ENCODE assay signal across 23 mouse cellular contexts in the genomic region with DNA sequence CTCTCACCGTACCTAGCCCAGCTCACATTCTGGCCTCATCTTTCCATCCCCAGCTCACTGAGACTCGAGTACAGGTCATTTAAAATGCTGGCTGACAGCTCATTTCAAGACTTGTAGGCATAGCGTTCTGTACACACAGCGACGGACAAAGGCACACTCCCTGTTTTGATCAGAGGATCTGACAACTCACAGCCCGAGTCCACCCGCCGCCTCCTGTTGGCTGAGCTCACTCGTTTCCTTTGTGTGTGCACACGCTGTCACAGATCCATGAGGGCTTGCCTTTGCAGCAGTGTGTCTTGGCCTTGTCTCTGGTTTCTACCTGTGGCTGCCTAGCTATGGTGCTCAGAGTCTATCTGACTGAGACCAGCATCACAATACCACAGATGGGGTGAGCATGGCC.
DNase-seq lines count a peak whose midpoint lies in the region; ATAC-seq and TF ChIP-seq lines count a peak whose summit lies in the region.
"Had no signal": no experiment of that assay in that cellular context is flagged by ENCODE, and none has a peak within 500 bp of the region (broad histone marks: within the 10 kb centered on the region; RNA-seq: fewer than 3 reads in every experiment).

No protein-coding gene starts in this region.

- no peak overlapping the region for H3K4me3 ChIP-seq in forebrain, embryonic 13.5 days
- no peak overlapping the region for H3K4me3 ChIP-seq in forebrain, postnatal 0 days (ENCODE audit: low read depth, low read length)
- no peak overlapping the region for H3K4me3 ChIP-seq in heart, embryonic 10.5 days
- no peak overlapping the region for H3K4me3 ChIP-seq in midbrain, embryonic 15.5 days
- no peak overlapping the region for H3K4me3 ChIP-seq in midbrain, embryonic 11.5 days (ENCODE audit: low read depth, low read length)
- H3K4me3 ChIP-seq in stomach, embryonic 16.5 days (replicated peaks; ENCODE audit: low read length) = no peak overlapping the region
- H3K4me3 ChIP-seq: embryonic facial prominence, embryonic 13.5 days; erythroblast, embryonic 14.5 days; heart, adult 2 months had no signal

- H3K27me3 ChIP-seq in forebrain, embryonic 13.5 days = no peaks in the 10 kb centered on the region
- H3K27me3 ChIP-seq in forebrain, postnatal 0 days (ENCODE audit: insufficient read depth, low read length) = no peaks in the 10 kb centered on the region
- no peaks in the 10 kb centered on the region for H3K27me3 ChIP-seq in heart, embryonic 10.5 days (ENCODE audit: insufficient read depth, poor library complexity, severe bottlenecking)
- H3K27me3 ChIP-seq in midbrain, embryonic 15.5 days (replicated peaks) = no peaks in the 10 kb centered on the region
- H3K27me3 ChIP-seq in midbrain, embryonic 11.5 days (ENCODE audit: control insufficient read depth, insufficient read depth, low read length) = no peaks in the 10 kb centered on the region
- no peaks in the 10 kb centered on the region for H3K27me3 ChIP-seq in stomach, embryonic 16.5 days (ENCODE audit: control insufficient read depth, insufficient read depth, low read length)

- H3K9me3 ChIP-seq in forebrain, embryonic 13.5 days (replicated peaks) = no peaks in the 10 kb centered on the region; the same call in 1 of the 2 replicates
- H3K9me3 ChIP-seq in forebrain, postnatal 0 days (ENCODE audit: low read length) = no peaks in the 10 kb centered on the region
- H3K9me3 ChIP-seq in heart, embryonic 10.5 days = no peaks in the 10 kb centered on the region
- H3K9me3 ChIP-seq in midbrain, embryonic 15.5 days = no peaks in the 10 kb centered on the region
- H3K9me3 ChIP-seq in midbrain, embryonic 11.5 days (ENCODE audit: control insufficient read depth, low read length) = no peaks in the 10 kb centered on the region
- H3K9me3 ChIP-seq in stomach, embryonic 16.5 days (replicated peaks; ENCODE audit: control insufficient read depth, low read length) = no peaks in the 10 kb centered on the region; the same call in 1 of the 2 replicates
- H3K9me3 ChIP-seq: embryonic facial prominence, embryonic 13.5 days had no signal

- H3K9ac ChIP-seq in forebrain, embryonic 13.5 days = no peak overlapping the region
- H3K9ac ChIP-seq in forebrain, postnatal 0 days = no peak overlapping the region
- no peak overlapping the region for H3K9ac ChIP-seq in midbrain, embryonic 15.5 days
- no peak overlapping the region for H3K9ac ChIP-seq in midbrain, embryonic 11.5 days (ENCODE audit: low read length)
- no peak overlapping the region for H3K9ac ChIP-seq in stomach, embryonic 16.5 days (ENCODE audit: low read length)
- H3K9ac ChIP-seq: embryonic facial prominence, embryonic 13.5 days; hindbrain, embryonic 14.5 days had no signal

- no peak overlapping the region for H3K27ac ChIP-seq in forebrain, embryonic 13.5 days
- H3K27ac ChIP-seq in forebrain, postnatal 0 days (ENCODE audit: low read depth, low read length) = no peak overlapping the region
- 0 out of 2 replicates have a peak overlapping the region, but pooled peaks have one; percentile 39 for H3K27ac ChIP-seq in heart, embryonic 10.5 days
- H3K27ac ChIP-seq in midbrain, embryonic 15.5 days = no peak overlapping the region
- H3K27ac ChIP-seq in midbrain, embryonic 11.5 days (ENCODE audit: low read depth, low read length) = no peak overlapping the region
- no peak overlapping the region for H3K27ac ChIP-seq in stomach, embryonic 16.5 days (ENCODE audit: low read length)
- H3K27ac ChIP-seq: embryonic facial prominence, embryonic 13.5 days; heart, adult 2 months; hindbrain, embryonic 14.5 days; hindbrain, postnatal 0 days had no signal

- H3K36me3 ChIP-seq in forebrain, embryonic 13.5 days (ENCODE audit: poor library complexity, severe bottlenecking) = no peaks in the 10 kb centered on the region
- H3K36me3 ChIP-seq in forebrain, postnatal 0 days (ENCODE audit: insufficient read depth) = no peaks in the 10 kb centered on the region
- H3K36me3 ChIP-seq in heart, embryonic 10.5 days = no peaks in the 10 kb centered on the region
- H3K36me3 ChIP-seq in midbrain, embryonic 15.5 days (replicated peaks) = no peaks in the 10 kb centered on the region
- no peaks in the 10 kb centered on the region for H3K36me3 ChIP-seq in midbrain, embryonic 11.5 days (ENCODE audit: control insufficient read depth, insufficient read depth, low read length)
- no peaks in the 10 kb centered on the region for H3K36me3 ChIP-seq in stomach, embryonic 16.5 days (ENCODE audit: control insufficient read depth, insufficient read depth, low read length)
- H3K36me3 ChIP-seq: embryonic facial prominence, embryonic 13.5 days had no signal

- TF ChIP-seq CTCF in forebrain, postnatal 0 days (IDR thresholded peaks at IDR 0.05; ENCODE audit: low read depth) = no peak

- peaks cover 19% of the 10 kb centered on the region for H3K4me1 ChIP-seq in forebrain, embryonic 13.5 days
- H3K4me1 ChIP-seq in forebrain, postnatal 0 days (ENCODE audit: insufficient read depth) = no peaks in the 10 kb centered on the region
- H3K4me1 ChIP-seq in heart, embryonic 10.5 days = peaks cover 24% of the 10 kb centered on the region
- peaks cover 6% of the 10 kb centered on the region for H3K4me1 ChIP-seq in midbrain, embryonic 15.5 days
- H3K4me1 ChIP-seq in midbrain, embryonic 11.5 days (ENCODE audit: control insufficient read depth, insufficient read depth, low read length) = no peaks in the 10 kb centered on the region
- peaks cover 6% of the 10 kb centered on the region for H3K4me1 ChIP-seq in stomach, embryonic 16.5 days (ENCODE audit: control insufficient read depth, insufficient read depth, low read length)

- WGBS in forebrain, embryonic 13.5 days = 46% methylated on average over 10 of the region's 10 CpGs
- WGBS in forebrain, postnatal 0 days = 34% methylated on average over 10 of the region's 10 CpGs
- WGBS in heart, embryonic 10.5 days = 80% methylated on average over 10 of the region's 10 CpGs
- 60% methylated on average over 10 of the region's 10 CpGs for WGBS in midbrain, embryonic 15.5 days
- WGBS in midbrain, embryonic 11.5 days = 83% methylated on average over 10 of the region's 10 CpGs
- 60% methylated on average over 10 of the region's 10 CpGs for WGBS in stomach, embryonic 16.5 days

- ATAC-seq in forebrain, embryonic 13.5 days = peak; percentile 52
- no peak for ATAC-seq in forebrain, postnatal 0 days
- 0 out of 2 replicates have a peak, but pooled peaks have one; percentile 24 for ATAC-seq in midbrain, embryonic 15.5 days (replicated peaks)
- no peak for ATAC-seq in midbrain, embryonic 11.5 days (ENCODE audit: low FRiP score)
- ATAC-seq in stomach, embryonic 16.5 days (ENCODE audit: insufficient read depth, low FRiP score) = 0 out of 2 replicates have a peak, but pooled peaks have one; percentile 28
- ATAC-seq: activated CD4-positive, CD25-positive, alpha-beta regulatory T cell, adult 4 months; hindbrain, postnatal 0 days; inflammation-experienced regulatory T-cells, adult 6 months; intestine, embryonic 16.5 days had no signal

- no peak for DNase-seq in forebrain, postnatal 0 days
- no peak for DNase-seq in heart, embryonic 10.5 days (ENCODE audit: low spot score)
- DNase-seq in heart, adult 18-20 months = no peak
- DNase-seq in midbrain, embryonic 11.5 days (ENCODE audit: low spot score, missing footprints) = no peak
- no peak for DNase-seq in embryo, embryonic 10.5 days (ENCODE audit: low spot score)
- DNase-seq: adrenal gland, adult 8-10 months; adrenal gland, postnatal 25 days; cerebellum, adult 18-20 months; cerebellum, adult 9-10 months; cerebellum, postnatal 14 days; gastrocnemius, postnatal 25 days; heart, adult 2 months had no signal

- no peak overlapping the region for H3K4me2 ChIP-seq in forebrain, embryonic 13.5 days
- H3K4me2 ChIP-seq in forebrain, postnatal 0 days (ENCODE audit: low read depth) = no peak overlapping the region
- H3K4me2 ChIP-seq in midbrain, embryonic 15.5 days = no peak overlapping the region
- no peak overlapping the region for H3K4me2 ChIP-seq in midbrain, embryonic 11.5 days
- no peak overlapping the region for H3K4me2 ChIP-seq in stomach, embryonic 16.5 days (ENCODE audit: low read depth, low read length)
- H3K4me2 ChIP-seq: embryonic facial prominence, embryonic 13.5 days; heart, embryonic 11.5 days; hindbrain, embryonic 14.5 days had no signal

Comparison
In these comparisons a context has a peak if more than half of its experiments do, and no peak if none do; other contexts are left out.
1. ATAC-seq: peak in forebrain, embryonic 13.5 days (single experiment), midbrain, embryonic 15.5 days (single experiment) and stomach, embryonic 16.5 days (single experiment); none in forebrain, postnatal 0 days (single experiment) and midbrain, embryonic 11.5 days (single experiment).